Mouse (Mus musculus): Measurements from ENCODE around the gene Psme3.
"Not testable (repeated sequence)": the region's sequence is repeated elsewhere in the genome, so short reads cannot be mapped to it uniquely, and the experiment has no call there.

Psme3 gene

GRCm38 (mm10) chr11:101312150-101312549, 3.9 kb upstream of the Psme3 start:
- in situ Hi-C loops (cut with MseI, MboI): no loop called here

- in situ Hi-C loops (cut with MseI, MboI): no loop called here
Observed at GRCm38 (mm10) chr11:101314567-101314966, 1.4 kb upstream of the Psme3 start.

GRCm38 (mm10) chr11:101315082-101315650, 847 bp upstream of the Psme3 start:
- in situ Hi-C loops (cut with MseI, MboI): no loop called here

- in situ Hi-C loops (cut with MseI, MboI): no loop called here
Observed at GRCm38 (mm10) chr11:101316501-101316917, 496 bp downstream of the Psme3 start.

- in situ Hi-C loops (cut with MseI, MboI): loop anchor here in 1 of 2 experiments (5.0 kb wide), 1 partner anchor 74 kb away; no protein-coding TSS in a partner anchor
Observed at GRCm38 (mm10) chr11:101323609-101324008, 7.6 kb downstream of the Psme3 start.

GRCm38 (mm10) chr11:101324763-101325162, 8.8 kb downstream of the Psme3 start, which contains the start of gene Aoc2:
TSS of gene Aoc2 (plus strand) at chr11:101325063.
- in situ Hi-C loops (cut with MseI, MboI): loop anchor here in 1 of 2 experiments (5.0 kb wide), 1 partner anchor 73 kb away; no protein-coding TSS in a partner anchor

- in situ Hi-C loops (cut with MseI, MboI): not testable (repeated sequence)
Observed at GRCm38 (mm10) chr11:101325201-101325600, 9.2 kb downstream of the Psme3 start.

GRCm38 (mm10) chr11:101326147-101326546, 10.1 kb downstream of the Psme3 start:
- in situ Hi-C loops (cut with MseI, MboI): no loop called here

GRCm38 (mm10) chr11:101327311-101327710, 11.3 kb downstream of the Psme3 start:
- in situ Hi-C loops (cut with MseI, MboI): no loop called here

- in situ Hi-C loops (cut with MseI, MboI): no loop called here
Observed at GRCm38 (mm10) chr11:101328941-101329635, 13.1 kb downstream of the Psme3 start.

- in situ Hi-C loops (cut with MseI, MboI): no loop called here
Observed at GRCm38 (mm10) chr11:101330371-101330924, 14.4 kb downstream of the Psme3 start, which contains the start of gene Aoc3. TSS of gene Aoc3 (plus strand) at chr11:101330605.

- in situ Hi-C loops (cut with MseI, MboI): not testable (repeated sequence)
Observed at GRCm38 (mm10) chr11:101330961-101331360, 14.9 kb downstream of the Psme3 start.

GRCm38 (mm10) chr11:101332537-101332936, 16.5 kb downstream of the Psme3 start:
- in situ Hi-C loops (cut with MseI, MboI): no loop called here

- in situ Hi-C loops (cut with MseI, MboI): no loop called here
Observed at GRCm38 (mm10) chr11:101334023-101334422, 18.0 kb downstream of the Psme3 start.

GRCm38 (mm10) chr11:101334516-101334915, 18.5 kb downstream of the Psme3 start:
- in situ Hi-C loops (cut with MseI, MboI): no loop called here

GRCm38 (mm10) chr11:101335685-101336084, 19.7 kb downstream of the Psme3 start:
- in situ Hi-C loops (cut with MseI, MboI): loop anchor here in 1 of 2 experiments (5.0 kb wide), 1 partner anchor 57 kb away; no protein-coding TSS in a partner anchor

- in situ Hi-C loops (cut with MseI, MboI): loop anchor here in 1 of 2 experiments (5.0 kb wide), 1 partner anchor 54 kb away; no protein-coding TSS in a partner anchor
Observed at GRCm38 (mm10) chr11:101338123-101338760, 22.2 kb downstream of the Psme3 start.

- in situ Hi-C loops (cut with MseI, MboI): no loop called here
Observed at GRCm38 (mm10) chr11:101347083-101347775, 31.2 kb downstream of the Psme3 start.

GRCm38 (mm10) chr11:101348774-101349173, 32.8 kb downstream of the Psme3 start:
- in situ Hi-C loops (cut with MseI, MboI): no loop called here

- in situ Hi-C loops (cut with MseI, MboI): no loop called here
Observed at GRCm38 (mm10) chr11:101349216-101349615, 33.2 kb downstream of the Psme3 start.

- in situ Hi-C loops (cut with MseI, MboI): no loop called here
Observed at GRCm38 (mm10) chr11:101351100-101351720, 35.2 kb downstream of the Psme3 start.

Measured in mouse trophoblast stem cell (cell line).